Mouse (Mus musculus) ovary, postnatal 10 days (tissue): ENCODE data around the gene Il10.
"Not testable (repeated sequence)": the region's sequence is repeated elsewhere in the genome, so short reads cannot be mapped to it uniquely, and the experiment has no call there.

Experiments used
- DNase-seq: peaks from one replicate; pipeline ENCODE4 v3.0.0; 2022; ENCODE audit warnings: low spot score

Il10 gene

GRCm38 (mm10) chr1:131020425-131021310 is 1.0 kb downstream of the Il10 start:
- DNase-seq = no peak

- no peak for DNase-seq
Measured at GRCm38 (mm10) chr1:131021438-131021837, 1.8 kb downstream of the Il10 start.

GRCm38 (mm10) chr1:131021900-131022590 is 2.4 kb downstream of the Il10 start:
- no peak for DNase-seq

GRCm38 (mm10) chr1:131022591-131023249 is 3.1 kb downstream of the Il10 start:
- no peak for DNase-seq

- not testable (repeated sequence) for DNase-seq
Measured at GRCm38 (mm10) chr1:131023250-131023858, 3.7 kb downstream of the Il10 start.

- no peak for DNase-seq
Measured at GRCm38 (mm10) chr1:131024900-131025842, 5.5 kb downstream of the Il10 start.

- no peak for DNase-seq
Measured at GRCm38 (mm10) chr1:131025843-131026190, 6.2 kb downstream of the Il10 start.

GRCm38 (mm10) chr1:131029215-131029614 is 9.6 kb downstream of the Il10 start:
- no peak for DNase-seq

GRCm38 (mm10) chr1:131030261-131030660 is 10.6 kb downstream of the Il10 start:
- no peak for DNase-seq

GRCm38 (mm10) chr1:131031267-131031666 is 11.6 kb downstream of the Il10 start:
- DNase-seq = no peak

GRCm38 (mm10) chr1:131038001-131038400 is 18.4 kb downstream of the Il10 start:
- DNase-seq = no peak

GRCm38 (mm10) chr1:131038415-131039017 is 18.9 kb downstream of the Il10 start:
- DNase-seq = no peak

GRCm38 (mm10) chr1:131039479-131039878 is 19.8 kb downstream of the Il10 start:
- DNase-seq = no peak

GRCm38 (mm10) chr1:131042263-131042662 is 22.6 kb downstream of the Il10 start:
- no peak for DNase-seq

GRCm38 (mm10) chr1:131042721-131043120 is 23.1 kb downstream of the Il10 start:
- no peak for DNase-seq

- DNase-seq = no peak
Measured at GRCm38 (mm10) chr1:131043636-131044035, 24.0 kb downstream of the Il10 start.

- DNase-seq = no peak
Measured at GRCm38 (mm10) chr1:131045723-131046355, 26.2 kb downstream of the Il10 start.

GRCm38 (mm10) chr1:131046607-131047006 is 27.0 kb downstream of the Il10 start:
- DNase-seq = no peak

- no peak for DNase-seq
Measured at GRCm38 (mm10) chr1:131048121-131048863, 28.6 kb downstream of the Il10 start.

GRCm38 (mm10) chr1:131048946-131049345 is 29.3 kb downstream of the Il10 start:
- DNase-seq = no peak
